Comparison of ENCODE assay signal across 14 mouse cellular contexts in genomic region chr1:20677987-20678386, GRCm38 (mm10). TPM values are rescaled to one million over a fixed set of nuclear protein-coding genes. Genes with fewer than 3 reads are reported as not detected.
DNase-seq lines count a peak whose midpoint lies in the region; ATAC-seq and TF ChIP-seq lines count a peak whose summit lies in the region.
"Had no signal": no experiment of that assay in that cellular context is flagged by ENCODE, and none has a peak within 500 bp of the region (broad histone marks: within the 10 kb centered on the region; RNA-seq: fewer than 3 reads in every experiment).

No protein-coding gene starts in this region.

- no peak overlapping the region for H3K9ac ChIP-seq in limb, embryonic 13.5 days
- no peak overlapping the region for H3K9ac ChIP-seq in hindbrain, embryonic 14.5 days
- no peak overlapping the region for H3K9ac ChIP-seq in stomach, postnatal 0 days (ENCODE audit: low read length)
- H3K9ac ChIP-seq: embryonic facial prominence, embryonic 13.5 days; lung, embryonic 14.5 days had no signal

- no peaks in the 10 kb centered on the region for H3K4me1 ChIP-seq in limb, embryonic 13.5 days
- no peaks in the 10 kb centered on the region for H3K4me1 ChIP-seq in limb, embryonic 10.5 days
- no peaks in the 10 kb centered on the region for H3K4me1 ChIP-seq in hindbrain, embryonic 14.5 days (replicated peaks; ENCODE audit: control insufficient read depth, insufficient read depth, low read length)
- no peaks in the 10 kb centered on the region for H3K4me1 ChIP-seq in stomach, postnatal 0 days (replicated peaks; ENCODE audit: control insufficient read depth, insufficient read depth)
- H3K4me1 ChIP-seq: embryonic facial prominence, embryonic 13.5 days had no signal

- 40% methylated on average over 3 of the region's 3 CpGs for WGBS in limb, embryonic 13.5 days
- 75% methylated on average over 3 of the region's 3 CpGs for WGBS in limb, embryonic 10.5 days
- WGBS in hindbrain, embryonic 14.5 days: 7% methylated on average over 3 of the region's 3 CpGs
- WGBS in stomach, postnatal 0 days: 32% methylated on average over 3 of the region's 3 CpGs

- TF ChIP-seq CTCF in stomach, postnatal 0 days (IDR thresholded peaks at IDR 0.05; ENCODE audit: low read depth): no peak

- no peak for DNase-seq in limb, embryonic 10.5 days (ENCODE audit: low spot score)
- peak; percentile 36 for DNase-seq in embryo, embryonic 9.5 days (ENCODE audit: extremely low spot score)
- no peak for DNase-seq in hindbrain, embryonic 14.5 days (ENCODE audit: low spot score)
- DNase-seq in stomach, postnatal 0 days (ENCODE audit: low spot score): peak; percentile 16
- no peak for DNase-seq in adrenal gland, postnatal 14 days
- DNase-seq: kidney, adult 18-20 months; lung, embryonic 14.5 days; thymus, postnatal 36 days had no signal

- TF ChIP-seq EP300 in stomach, postnatal 0 days (optimal IDR thresholded peaks at IDR 0.05): no peak

- H3K36me3 ChIP-seq in limb, embryonic 13.5 days: no peaks in the 10 kb centered on the region
- H3K36me3 ChIP-seq in limb, embryonic 10.5 days: no peaks in the 10 kb centered on the region
- no peaks in the 10 kb centered on the region for H3K36me3 ChIP-seq in hindbrain, embryonic 14.5 days (replicated peaks; ENCODE audit: control insufficient read depth, insufficient read depth)
- H3K36me3 ChIP-seq in stomach, postnatal 0 days (ENCODE audit: control insufficient read depth, insufficient read depth, low read length): no peaks in the 10 kb centered on the region
- H3K36me3 ChIP-seq: embryonic facial prominence, embryonic 13.5 days; G1E had no signal

- no peak overlapping the region for H3K27ac ChIP-seq in limb, embryonic 13.5 days
- H3K27ac ChIP-seq in limb, embryonic 10.5 days: no peak overlapping the region
- no peak overlapping the region for H3K27ac ChIP-seq in hindbrain, embryonic 14.5 days
- H3K27ac ChIP-seq in stomach, postnatal 0 days (replicated peaks): no peak overlapping the region
- H3K27ac ChIP-seq: embryonic facial prominence, embryonic 13.5 days had no signal

- no peaks in the 10 kb centered on the region for H3K9me3 ChIP-seq in limb, embryonic 13.5 days
- H3K9me3 ChIP-seq in limb, embryonic 10.5 days (replicated peaks): no peaks in the 10 kb centered on the region
- H3K9me3 ChIP-seq in hindbrain, embryonic 14.5 days (ENCODE audit: control insufficient read depth, low read length): no peaks in the 10 kb centered on the region
- H3K9me3 ChIP-seq in stomach, postnatal 0 days (ENCODE audit: control insufficient read depth, low read length): no peaks in the 10 kb centered on the region
- H3K9me3 ChIP-seq: embryonic facial prominence, embryonic 13.5 days; G1E had no signal

- H3K4me2 ChIP-seq in limb, embryonic 13.5 days (replicated peaks): no peak overlapping the region
- H3K4me2 ChIP-seq in hindbrain, embryonic 14.5 days (replicated peaks): no peak overlapping the region
- H3K4me2 ChIP-seq in stomach, postnatal 0 days (replicated peaks; ENCODE audit: low read depth): no peak overlapping the region
- H3K4me2 ChIP-seq: embryonic facial prominence, embryonic 13.5 days; lung, embryonic 14.5 days had no signal

- no peaks in the 10 kb centered on the region for H3K27me3 ChIP-seq in limb, embryonic 13.5 days
- H3K27me3 ChIP-seq in limb, embryonic 10.5 days (ENCODE audit: low read depth, poor library complexity, severe bottlenecking): no peaks in the 10 kb centered on the region
- no peaks in the 10 kb centered on the region for H3K27me3 ChIP-seq in hindbrain, embryonic 14.5 days (ENCODE audit: control insufficient read depth, insufficient read depth, low read length)
- no peaks in the 10 kb centered on the region for H3K27me3 ChIP-seq in stomach, postnatal 0 days (ENCODE audit: control insufficient read depth, insufficient read depth, low read length)
- H3K27me3 ChIP-seq: embryonic facial prominence, embryonic 13.5 days had no signal

- no peak overlapping the region for H3K4me3 ChIP-seq in limb, embryonic 13.5 days
- H3K4me3 ChIP-seq in limb, embryonic 10.5 days: no peak overlapping the region
- H3K4me3 ChIP-seq in hindbrain, embryonic 14.5 days (replicated peaks; ENCODE audit: low read length): no peak overlapping the region
- H3K4me3 ChIP-seq in stomach, postnatal 0 days (ENCODE audit: low read depth, low read length): no peak overlapping the region
- H3K4me3 ChIP-seq: embryonic facial prominence, embryonic 13.5 days had no signal

- ATAC-seq in limb, embryonic 13.5 days (ENCODE audit: low FRiP score, low read depth): peak; percentile 73
- peak; percentile 48; the same call in 1 of the 2 replicates for ATAC-seq in hindbrain, embryonic 14.5 days (ENCODE audit: low FRiP score)
- ATAC-seq in stomach, postnatal 0 days (ENCODE audit: low FRiP score, low TSS enrichment): no peak
- ATAC-seq in megakaryocyte-erythroid progenitor cell, adult 5-6 weeks (replicated peaks; ENCODE audit: low FRiP score, low TSS enrichment, poor library complexity, severe bottlenecking): no peak

RNA-seq across cellular contexts. Expression of gene Il17a, which starts 52.7 kb away (rescaled TPM):
- not detected in 2 replicates for polyA plus RNA-seq in limb, embryonic 13.5 days (2015; fragmentation: Nextera tagmentation; extraction: Ambion mirVana)
- polyA plus RNA-seq in limb, embryonic 10.5 days (2016; fragmentation: Nextera tagmentation; extraction: Ambion mirVana): not detected in 2 replicates
- not detected in 2 replicates for polyA plus RNA-seq in hindbrain, embryonic 14.5 days (2014; fragmentation: Nextera tagmentation; extraction: Ambion mirVana)
- polyA plus RNA-seq in stomach, postnatal 0 days (2015; fragmentation: Nextera tagmentation; extraction: Ambion mirVana): not detected in 2 replicates
- total RNA-seq in adrenal gland, postnatal 14 days (2021): not detected in 2 replicates
- total RNA-seq in megakaryocyte-erythroid progenitor cell, adult 5-6 weeks (2014; fragmentation: Nextera tagmentation): not detected in 2 replicates
- not detected in 2 replicates for total RNA-seq in megakaryocyte-erythroid progenitor cell, adult 5-6 weeks (2017)
- total RNA-seq: G1E; heart, adult 8-10 months had no signal
- polyA plus RNA-seq: embryonic facial prominence, embryonic 13.5 days; G1E; lung, embryonic 14.5 days; spleen, adult 2 months had no signal

Comparison
In these comparisons a context has a peak if more than half of its experiments do, and no peak if none do; other contexts are left out.
1. ATAC-seq: peak in limb, embryonic 13.5 days (single experiment) and hindbrain, embryonic 14.5 days (single experiment); none in stomach, postnatal 0 days (single experiment) and megakaryocyte-erythroid progenitor cell, adult 5-6 weeks (single experiment).
2. DNase-seq: peak in embryo, embryonic 9.5 days (single experiment) and stomach, postnatal 0 days (single experiment); none in limb, embryonic 10.5 days (single experiment), hindbrain, embryonic 14.5 days (single experiment) and adrenal gland, postnatal 14 days (single experiment).